Mouse (Mus musculus) testis, adult 2 months (tissue): ENCODE measurements around the gene Tmprss2. TPM values are rescaled to one million over a fixed set of nuclear protein-coding genes. Genes with fewer than 3 reads are reported as not detected.
"Not testable (repeated sequence)": the region's sequence is repeated elsewhere in the genome, so short reads cannot be mapped to it uniquely, and the experiment has no call there.

Source experiments
- H3K27ac ChIP-seq: fragments of 200-500 bp; 2 replicates; pipeline ENCODE4 v1.5.1; 2012; ENCODE audit warnings: low read depth, low read length; ENCODE audit not compliant: control insufficient read depth, insufficient read depth
- H3K27me3 ChIP-seq: fragments of 200-500 bp; 2 replicates; pipeline ENCODE4 v1.6.1; 2012; ENCODE audit warnings: mild to moderate bottlenecking, low read length, moderate library complexity; ENCODE audit not compliant: control insufficient read depth, insufficient read depth
- H3K36me3 ChIP-seq: fragments of 200-500 bp; 2 replicates; pipeline ENCODE4 v1.6.1; 2012; ENCODE audit warnings: mild to moderate bottlenecking, low read length; ENCODE audit not compliant: control insufficient read depth, insufficient read depth
- H3K4me1 ChIP-seq: fragments of 200-500 bp; 2 replicates; pipeline ENCODE4 v1.6.1; 2012; ENCODE audit warnings: low read length; ENCODE audit not compliant: control insufficient read depth, insufficient read depth
- H3K4me3 ChIP-seq: fragments of 200-500 bp; 2 replicates; pipeline ENCODE4 v1.5.1; 2012; ENCODE audit warnings: low read depth, mild to moderate bottlenecking, low read length, moderate library complexity, mixed read lengths; ENCODE audit not compliant: control insufficient read depth
- CTCF ChIP-seq: fragments of 200-500 bp; IDR thresholded peaks from 2 replicates; pipeline ENCODE4 v1.5.1; 2012; ENCODE audit warnings: low read depth, mild to moderate bottlenecking, inconsistent platforms, low read length, moderate library complexity; ENCODE audit not compliant: control insufficient read depth, insufficient read depth, insufficient replicate concordance
- POLR2A ChIP-seq: fragments of 200-500 bp; IDR thresholded peaks from 2 replicates; pipeline ENCODE4 v1.6.1; 2012; ENCODE audit warnings: low read depth, mild to moderate bottlenecking, inconsistent platforms, low read length, moderate library complexity; ENCODE audit not compliant: control insufficient read depth
- polyA plus RNA-seq: library from polyadenylated mRNA; depleted of rRNA; stranded (reverse); fragments of >200 nt; gene quantifications from 2 replicates; pipeline ENCODE4 v1.2.3, GENCODE M21; 2012

Gene Tmprss2
- polyA plus RNA-seq, 1 experiment, result 0.63 TPM

DNA sequence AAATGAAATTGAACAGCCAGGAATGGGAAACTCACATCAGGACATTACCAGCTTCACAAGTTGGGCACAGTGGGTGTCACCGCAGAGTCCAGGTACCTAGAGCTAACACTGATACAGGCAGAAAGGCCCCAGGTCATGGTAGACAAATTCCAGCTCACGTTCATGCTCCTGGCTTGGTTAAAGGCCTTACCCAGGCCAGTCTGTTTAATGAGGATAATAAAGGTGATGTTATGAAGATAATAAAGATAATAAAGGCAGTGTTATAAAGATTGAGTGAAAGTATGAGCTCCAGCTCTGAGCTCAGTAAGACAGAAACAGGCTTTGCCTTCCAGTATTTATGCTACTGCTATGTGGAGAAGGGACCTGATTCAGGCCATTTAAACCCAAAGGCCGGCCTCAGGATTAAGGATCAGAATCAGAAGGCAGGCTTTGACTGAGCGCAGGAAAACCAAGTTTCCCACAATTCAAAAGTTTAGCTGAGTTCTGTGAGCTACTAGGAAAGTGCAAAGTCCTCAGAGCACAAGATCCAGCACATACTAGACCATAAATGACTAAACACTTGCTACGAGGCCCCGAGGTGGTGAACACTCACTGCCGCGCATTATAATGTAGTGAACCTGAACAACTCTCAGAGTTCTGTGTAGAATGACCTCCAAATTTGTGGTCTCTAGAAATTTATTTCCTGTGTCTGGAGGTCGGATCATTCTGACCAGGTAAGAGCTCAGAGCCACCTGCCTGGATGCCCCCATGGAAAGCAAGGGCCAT lies 4.9 kb downstream of the Tmprss2 start:
- TF ChIP-seq POLR2A (no peak), CTCF (no peak)
- Histone ChIP-seq H3K36me3 (no peaks in the 10 kb centered on the region), H3K27me3 (no peaks in the 10 kb centered on the region), H3K4me3 (no peak overlapping the region), H3K27ac (no peak overlapping the region), H3K4me1 (peaks cover 2% of the 10 kb centered on the region; the same call in 1 of the 2 replicates)

- Histone ChIP-seq H3K4me1 (no peaks in the 10 kb centered on the region), H3K27ac (no peak overlapping the region), H3K27me3 (no peaks in the 10 kb centered on the region), H3K4me3 (no peak overlapping the region), H3K36me3 (no peaks in the 10 kb centered on the region)
- TF ChIP-seq CTCF (no peak), POLR2A (no peak)
Measured at GRCm38 (mm10) chr16:97602256-97602655, 8.7 kb downstream of the Tmprss2 start.

DNA sequence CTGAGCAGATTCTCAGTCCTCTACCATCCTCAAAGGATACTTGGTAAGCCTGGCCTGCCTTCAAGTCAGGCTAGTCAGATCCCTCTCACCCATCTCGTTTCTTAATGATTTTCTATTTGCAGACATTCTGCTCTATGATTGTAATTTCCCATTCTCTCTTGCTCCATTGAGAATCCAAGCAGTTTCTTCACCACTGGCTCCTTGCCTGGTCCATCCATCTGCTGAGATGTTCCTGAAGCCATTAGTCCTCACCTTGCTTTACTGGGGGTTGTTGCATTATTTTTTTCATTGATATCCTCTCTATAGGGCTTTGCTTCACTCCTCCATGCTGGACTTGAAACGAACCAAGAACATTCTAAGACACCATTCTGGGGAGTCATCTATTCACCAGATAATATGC lies 10.4 kb downstream of the Tmprss2 start:
- H3K27ac ChIP-seq, result no peak overlapping the region
- no peak for TF ChIP-seq CTCF
- no peak for TF ChIP-seq POLR2A
- H3K36me3 ChIP-seq, result no peaks in the 10 kb centered on the region
- H3K4me3 ChIP-seq, result no peak overlapping the region
- no peaks in the 10 kb centered on the region for H3K27me3 ChIP-seq
- no peaks in the 10 kb centered on the region for H3K4me1 ChIP-seq

- Histone ChIP-seq H3K36me3 (no peaks in the 10 kb centered on the region), H3K27me3 (no peaks in the 10 kb centered on the region), H3K27ac (no peak overlapping the region), H3K4me3 (no peak overlapping the region), H3K4me1 (no peaks in the 10 kb centered on the region; the same call in 1 of the 2 replicates)
- no peak for TF ChIP-seq POLR2A
Measured at GRCm38 (mm10) chr16:97598046-97598445, 12.9 kb downstream of the Tmprss2 start.

DNA sequence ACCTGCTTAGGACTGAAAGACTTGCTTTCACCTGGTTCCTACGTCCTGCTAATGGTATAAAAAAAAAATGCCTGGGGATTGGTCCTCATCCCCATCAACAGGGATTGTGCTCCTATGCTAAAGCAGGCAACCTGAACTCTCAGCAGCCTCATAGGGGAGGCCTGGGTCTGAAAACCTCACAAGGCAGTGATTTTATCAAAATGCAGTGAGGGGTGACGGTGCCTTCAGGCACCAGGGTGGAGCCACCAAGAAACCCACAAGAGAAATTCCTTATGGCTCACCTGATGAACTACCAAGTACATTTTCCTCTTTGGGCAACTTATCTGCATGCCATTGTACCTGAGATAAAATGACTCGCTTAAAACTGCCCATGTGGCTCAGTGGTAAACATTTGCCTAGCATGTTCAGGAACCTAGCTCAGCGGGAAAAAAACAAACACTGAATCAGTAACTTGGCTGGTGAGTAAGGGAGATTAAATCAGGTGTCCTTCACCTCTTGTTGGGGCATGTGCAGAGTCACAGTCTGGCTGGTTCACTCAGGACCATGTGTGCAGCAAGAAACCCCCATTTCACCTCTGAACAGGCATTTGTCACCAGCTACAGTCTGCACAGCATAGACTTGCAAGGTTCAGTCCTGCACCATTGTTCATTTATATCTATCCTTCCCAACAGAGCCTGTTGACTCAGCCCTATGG lies 17.0 kb downstream of the Tmprss2 start:
- Histone ChIP-seq H3K27ac (no peak overlapping the region), H3K36me3 (no peaks in the 10 kb centered on the region), H3K4me1 (no peaks in the 10 kb centered on the region; the same call in 1 of the 2 replicates), H3K27me3 (no peaks in the 10 kb centered on the region), H3K4me3 (no peak overlapping the region)
- no peak for TF ChIP-seq POLR2A

GRCm38 (mm10) chr16:97593057-97593456 lies 17.9 kb downstream of the Tmprss2 start:
- H3K27ac ChIP-seq, result no peak overlapping the region
- no peaks in the 10 kb centered on the region; the same call in 1 of the 2 replicates for H3K4me1 ChIP-seq
- H3K4me3 ChIP-seq, result no peak overlapping the region
- H3K36me3 ChIP-seq, result no peaks in the 10 kb centered on the region
- H3K27me3 ChIP-seq, result no peaks in the 10 kb centered on the region
- TF ChIP-seq CTCF, result peak; percentile 85; the same call in 1 of the 2 replicates
- no peak for TF ChIP-seq POLR2A

- Histone ChIP-seq H3K27me3 (no peaks in the 10 kb centered on the region), H3K4me1 (no peaks in the 10 kb centered on the region; the same call in 1 of the 2 replicates), H3K27ac (no peak overlapping the region), H3K36me3 (no peaks in the 10 kb centered on the region), H3K4me3 (no peak overlapping the region)
- no peak for TF ChIP-seq POLR2A
- no peak for TF ChIP-seq CTCF
Measured at GRCm38 (mm10) chr16:97591512-97591911, 19.5 kb downstream of the Tmprss2 start.

GRCm38 (mm10) chr16:97582876-97583275 lies 28.1 kb downstream of the Tmprss2 start:
- not testable (repeated sequence) for H3K27me3 ChIP-seq, H3K4me3 ChIP-seq, H3K27ac ChIP-seq, H3K4me1 ChIP-seq, H3K36me3 ChIP-seq
